27 mouse cellular contexts compared by ENCODE assay signal in the genomic region with DNA sequence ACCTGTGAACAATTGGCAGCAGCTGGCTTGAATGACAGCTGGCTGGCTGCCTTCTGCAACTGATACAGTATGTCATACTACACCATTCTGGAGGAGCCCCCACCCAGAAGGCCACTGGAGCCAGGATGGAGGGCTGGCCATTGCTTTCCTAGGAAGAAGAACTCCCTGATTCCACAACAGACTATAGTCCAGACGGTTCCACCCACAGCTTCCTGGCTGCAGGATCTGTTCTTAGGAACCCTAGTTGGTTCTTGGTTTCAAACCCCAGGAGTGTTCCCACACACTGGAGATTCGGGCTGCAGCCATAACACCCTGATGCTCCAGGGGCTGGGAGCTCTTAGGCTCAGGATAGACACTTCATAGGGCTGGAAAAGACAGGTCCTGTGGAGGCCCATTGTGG. TPM values are rescaled to one million over a fixed set of nuclear protein-coding genes. Genes with fewer than 3 reads are reported as not detected.
DNase-seq lines count a peak whose midpoint lies in the region; ATAC-seq lines count a peak whose summit lies in the region.
"Had no signal": no experiment of that assay in that cellular context is flagged by ENCODE, and none has a peak within 500 bp of the region (broad histone marks: within the 10 kb centered on the region; RNA-seq: fewer than 3 reads in every experiment).

No protein-coding gene starts in this region.

- peak; percentile 58 to 70 for DNase-seq in frontal cortex, adult 2 months (ENCODE audit: extremely low spot score in 1 of 2, low spot score in 1 of 2)
- DNase-seq in frontal cortex, postnatal 14 days (ENCODE audit: low spot score in 2 of 2), result no peak
- DNase-seq in left cerebral cortex, adult 11 months (ENCODE audit: low spot score), result peak; percentile 48
- DNase-seq in left cerebral cortex, postnatal 4 days, result no peak
- peak; percentile 83 for DNase-seq in brain, adult 2 months (ENCODE audit: low read depth, low spot score)
- peak; percentile 74 for DNase-seq in layer of hippocampus, adult 9-11 months
- no peak for DNase-seq in lung, postnatal 14 days
- DNase-seq: adrenal gland, postnatal 10 days; cerebellum, adult 11-12 months; cerebellum, postnatal 10 days; gastrocnemius, postnatal 14 days; heart, postnatal 14 days; kidney, adult 18-20 months; kidney, postnatal 25 days; liver; lung, adult 2 months; lung, postnatal 10 days; retina, postnatal 1 day; spleen, adult 18-20 months; thymus, postnatal 14 days had no signal

- intact Hi-C loops in left cerebral cortex, postnatal 4 days (cut with DNase I), result no loop called here

- ATAC-seq in activated CD4-positive, CD25-positive, alpha-beta regulatory T cell, adult 4 months, result no peak
- ATAC-seq: forebrain, embryonic 15.5 days; inflammation-experienced regulatory T-cells, adult 6 months; midbrain, embryonic 15.5 days had no signal

RNA-seq across cellular contexts. Expression of a gene that starts 25.6 kb away (rescaled TPM):
- 1.8 TPM in 2 replicates for polyA plus RNA-seq in frontal cortex, adult 2 months (2012; rRNA removed)
- total RNA-seq in left cerebral cortex, postnatal 4 days (2021), result 1 to 10 TPM; 1.2 TPM
- 10 to 100 TPM; 79.8 to 85.3 TPM for polyA plus RNA-seq in activated CD4-positive, CD25-positive, alpha-beta regulatory T cell, adult 4 months (2017; shearing (Covaris generic))
- total RNA-seq: common myeloid progenitor, adult 5-6 weeks; G1E; granulocyte monocyte progenitor cell, adult 5-6 weeks had no signal

RNA-seq across cellular contexts. Expression of a gene that starts 34.3 kb away (rescaled TPM):
- 157 and 159 TPM in 2 replicates for polyA plus RNA-seq in frontal cortex, adult 2 months (2012; rRNA removed)
- 10 to 100 TPM; 80.0 to 84.0 TPM for total RNA-seq in left cerebral cortex, postnatal 4 days (2021)
- under 1 TPM in 1 of 2 experiments, not detected in 1; 0.15 TPM for polyA plus RNA-seq in activated CD4-positive, CD25-positive, alpha-beta regulatory T cell, adult 4 months (2017; shearing (Covaris generic))
- total RNA-seq: common myeloid progenitor, adult 5-6 weeks; granulocyte monocyte progenitor cell, adult 5-6 weeks had no signal
- polyA plus RNA-seq: G1E; inflammation-experienced regulatory T-cells, adult 6 months had no signal

RNA-seq across cellular contexts. Expression of a gene that starts 55.8 kb away (rescaled TPM):
- polyA plus RNA-seq in frontal cortex, adult 2 months (2012; rRNA removed), result 388 and 462 TPM in 2 replicates
- total RNA-seq in left cerebral cortex, postnatal 4 days (2021), result 100 to 1,000 TPM; 481 to 486 TPM
- polyA plus RNA-seq in activated CD4-positive, CD25-positive, alpha-beta regulatory T cell, adult 4 months (2017; shearing (Covaris generic)), result 100 to 1,000 TPM; 298 to 313 TPM

Comparison
In these comparisons a context has a peak if more than half of its experiments do, and no peak if none do; other contexts are left out.
1. DNase-seq: peak in frontal cortex, adult 2 months (2 of 2), left cerebral cortex, adult 11 months (single experiment), brain, adult 2 months (single experiment) and layer of hippocampus, adult 9-11 months (single experiment); none in frontal cortex, postnatal 14 days (0 of 2), left cerebral cortex, postnatal 4 days (single experiment) and lung, postnatal 14 days (single experiment).
2. RNA of a gene that starts 25.6 kb away (polyA plus RNA-seq): 79.8 to 85.3 TPM in activated CD4-positive, CD25-positive, alpha-beta regulatory T cell, adult 4 months; 1.8 TPM in frontal cortex, adult 2 months; every median in the first group is over 10 times any median in the second.
3. RNA of a gene that starts 34.3 kb away (polyA plus RNA-seq): 157 to 159 TPM in frontal cortex, adult 2 months; 0.15 TPM in activated CD4-positive, CD25-positive, alpha-beta regulatory T cell, adult 4 months; every median in the first group is over 100 times any median in the second.